Mouse (Mus musculus) stomach, adult 2 months (tissue): Measurements from ENCODE around the gene Cpm. TPM values are rescaled to one million over a fixed set of nuclear protein-coding genes. Genes with fewer than 3 reads are reported as not detected.

Experiments used
- polyA plus RNA-seq: library from polyadenylated mRNA; depleted of rRNA; stranded (reverse); fragments of >200 nt; gene quantifications from 2 replicates; pipeline ENCODE4 v1.2.3, GENCODE M21; 2012; rRNA removed

Gene Cpm
- polyA plus RNA-seq: 7.2 TPM in 2 replicates

DNA sequence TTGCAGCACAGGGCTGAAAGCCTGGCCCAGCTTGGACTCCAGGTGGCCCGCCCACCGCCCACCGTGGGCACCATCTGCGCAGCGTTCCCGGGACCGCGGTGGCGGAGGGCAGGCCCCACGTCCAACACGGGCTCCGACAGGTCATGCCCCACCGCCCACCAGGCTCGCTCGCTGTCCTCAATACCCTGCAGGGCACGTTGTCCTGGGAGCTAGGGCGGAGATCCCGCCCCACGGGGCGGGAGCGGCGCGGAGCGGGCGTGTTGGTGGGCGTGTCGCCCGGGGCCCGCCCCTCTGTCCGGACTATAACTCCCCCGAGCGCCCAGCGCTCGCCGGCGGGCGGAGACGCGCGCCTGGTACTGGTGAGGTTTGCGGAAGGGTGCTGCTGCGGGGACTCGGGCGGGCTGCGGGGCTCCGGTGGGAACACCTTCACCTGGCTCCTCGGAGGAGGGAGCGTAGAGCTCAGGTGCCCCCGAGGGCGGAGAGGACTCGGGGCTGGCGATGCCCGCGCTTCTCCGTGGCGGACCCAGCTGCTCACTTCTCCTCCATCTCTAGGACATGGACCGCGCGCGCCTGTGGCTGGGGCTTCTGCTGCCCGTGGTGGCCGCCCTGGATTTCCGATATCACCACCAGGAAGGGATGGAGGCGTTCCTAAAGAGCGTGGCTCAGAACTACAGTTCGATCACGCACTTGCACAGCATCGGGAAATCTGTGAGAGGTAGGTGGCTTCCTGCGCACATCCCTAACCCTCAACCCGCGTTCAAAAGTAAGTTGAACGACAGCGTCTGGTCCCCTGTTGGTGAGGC lies at the start of gene Cpm:
Gene Cpm, plus strand, starts transcription at position 332 of the 803 bp plus-strand sequence.

DNA sequence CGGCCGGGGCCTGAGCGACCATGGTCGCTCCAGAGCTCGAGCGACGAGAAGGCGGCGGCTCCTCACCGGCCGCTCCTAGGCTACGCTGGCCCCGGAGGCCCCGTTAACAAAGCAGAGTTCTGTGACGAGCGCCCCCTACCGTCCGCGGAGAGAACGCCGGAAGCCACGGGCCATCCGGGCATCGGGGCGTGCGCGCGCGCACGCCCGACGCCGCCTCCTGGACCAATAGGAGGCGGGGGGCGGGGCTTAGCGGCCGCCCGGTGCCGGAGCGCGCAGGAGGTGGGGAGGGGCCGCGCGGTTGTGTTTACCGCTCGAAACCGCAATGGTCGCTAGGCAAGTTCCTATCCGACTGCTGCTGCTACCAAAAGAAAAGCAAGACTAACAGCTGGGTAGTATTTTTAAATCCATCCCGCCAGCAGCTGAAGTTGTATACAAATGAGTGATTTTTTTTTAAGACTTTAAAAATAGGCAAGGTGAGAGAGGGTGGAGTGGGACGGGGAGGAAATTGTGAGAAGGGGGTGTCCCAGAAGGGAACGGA lies 81.4 kb downstream of the Cpm start, which contains the start of gene Mdm2:
Gene Mdm2, minus strand, starts transcription at position 155 of the 538 bp plus-strand sequence.

Other genes starting within 250 kb of the Cpm start
- gene Cpsf6, start 249.5 kb upstream of the Cpm start, polyA plus RNA-seq: 16.3 and 19.8 TPM in 2 replicates
- 20.0 and 38.6 TPM in 2 replicates for gene Mdm2, start 81.3 kb downstream of the Cpm start, polyA plus RNA-seq
- 8.1 and 9.8 TPM in 2 replicates for gene Slc35e3, start 116.9 kb downstream of the Cpm start, polyA plus RNA-seq
- gene Nup107, start 163.2 kb downstream of the Cpm start, polyA plus RNA-seq: 0.56 and 0.71 TPM in 2 replicates
- gene Rap1b, start 216.5 kb downstream of the Cpm start, polyA plus RNA-seq: 3.4 and 3.7 TPM in 2 replicates